Mouse (Mus musculus) limb, embryonic 14.5 days (tissue): ENCODE results near the gene Esrrg. TPM values are rescaled to one million over a fixed set of nuclear protein-coding genes. Genes with fewer than 3 reads are reported as not detected.
A peak's percentile ranks its signal among the peaks of the same experiment; 100 is the strongest.

Experiments used
- ATAC-seq: fragments of 200-750 bp; cut with Nextera tagmentation; 2 replicates; pipeline ENCODE4 v1.8.0; 2017; ENCODE audit warnings: low read depth, moderate number of reproducible peaks, moderate TSS enrichment; ENCODE audit not compliant: low FRiP score
- DNase-seq: peaks from one replicate; pipeline ENCODE4 v3.0.0-alpha.2; 2015; ENCODE audit warnings: low spot score
- H3K27ac ChIP-seq: fragments of 300-500 bp; sonication (generic); replicated peaks from 2 replicates; pipeline ENCODE4 v1.5.1; 2014; ENCODE audit warnings: low read depth, mild to moderate bottlenecking, low read length, moderate library complexity, mixed read lengths
- H3K27me3 ChIP-seq: fragments of 300-500 bp; sonication (generic); 2 replicates; pipeline ENCODE4 v1.6.1; 2014; ENCODE audit warnings: low read length, mixed read lengths; ENCODE audit not compliant: control insufficient read depth, insufficient read depth
- H3K36me3 ChIP-seq: fragments of 300-500 bp; sonication (generic); 2 replicates; pipeline ENCODE4 v1.6.1; 2014; ENCODE audit warnings: mild to moderate bottlenecking, low read length, moderate library complexity, mixed read lengths; ENCODE audit not compliant: control insufficient read depth, insufficient read depth
- H3K4me1 ChIP-seq: fragments of 300-500 bp; sonication (generic); 2 replicates; pipeline ENCODE4 v1.6.1; 2014; ENCODE audit warnings: antibody characterized with exemption, low read length, mixed read lengths; ENCODE audit not compliant: control insufficient read depth, insufficient read depth
- H3K4me2 ChIP-seq: fragments of 300-500 bp; sonication (generic); replicated peaks from 2 replicates; pipeline ENCODE4 v1.6.1; 2014; ENCODE audit warnings: low read depth, mild to moderate bottlenecking, low read length, moderate library complexity; ENCODE audit not compliant: severe bottlenecking
- H3K4me3 ChIP-seq: fragments of 300-500 bp; sonication (generic); replicated peaks from 2 replicates; pipeline ENCODE4 v1.5.1; 2014; ENCODE audit warnings: low read length
- H3K9ac ChIP-seq: fragments of 300-500 bp; sonication (generic); 2 replicates; pipeline ENCODE4 v1.6.1; 2014; ENCODE audit warnings: mild to moderate bottlenecking, low read depth, low read length, moderate library complexity; ENCODE audit not compliant: severe bottlenecking
- H3K9me3 ChIP-seq: fragments of 300-500 bp; sonication (generic); 2 replicates; pipeline ENCODE4 v1.6.1; 2016; ENCODE audit warnings: low read length; ENCODE audit not compliant: control insufficient read depth
- POLR2A ChIP-seq: fragments of 200-500 bp; IDR thresholded peaks from 2 replicates; pipeline ENCODE4 v1.8.0; 2012; ENCODE audit warnings: inconsistent platforms, mild to moderate bottlenecking, moderate library complexity, borderline replicate concordance; ENCODE audit not compliant: insufficient read depth, insufficient read length; ENCODE audit errors: extremely low read depth
- WGBS: fragments of 180-500 bp; shearing (Covaris S2); extraction: QIAGEN DNeasy Blood & Tissue Kit; methylation state at CpG from one replicate; pipeline ENCODE4 v1.1.7; 2014; 5-methylcytosine and 5-hydroxymethylcytosine counted together
- polyA plus RNA-seq, 2 experiments: library from polyadenylated mRNA; depleted of rRNA in 1 of 2; stranded (reverse) in 1 of 2; unstranded in 1 of 2; fragments of >200 nt; fragmentation: Nextera tagmentation in 1 of 2; extraction: Ambion mirVana in 1 of 2; gene quantifications; 2 replicates each; pipeline versions ENCODE4 v1.2.1 to v1.2.3; 2012 to 2014

The Esrrg gene
- polyA plus RNA-seq (2012; rRNA removed) (1.1 and 1.3 TPM in 2 replicates), polyA plus RNA-seq (2014; fragmentation: Nextera tagmentation; extraction: Ambion mirVana) (1.5 and 1.6 TPM in 2 replicates)

- Histone ChIP-seq H3K9me3 (no peaks in the 10 kb centered on the region), H3K4me3 (peak within 1 kb of the TSS; percentile 45), H3K27me3 (peaks cover 85% of the 10 kb centered on the region), H3K27ac (no peak within 1 kb of the TSS), H3K4me1 (peaks cover 22% of the 10 kb centered on the region), H3K4me2 (peak within 1 kb of the TSS; percentile 87), H3K9ac (peak within 1 kb of the TSS; percentile 36; the same call in 1 of the 2 replicates), H3K36me3 (no peaks in the 10 kb centered on the region)
- TF ChIP-seq POLR2A: no peak
- ATAC-seq (no peak), DNase-seq (no peak)
- 2% methylated on average over 21 of the region's 21 CpGs for WGBS
Measured at GRCm38 (mm10) chr1:187608261-187608921, at the start of gene Esrrg. Esrrg (plus strand) TSS chr1:187608791.

DNA sequence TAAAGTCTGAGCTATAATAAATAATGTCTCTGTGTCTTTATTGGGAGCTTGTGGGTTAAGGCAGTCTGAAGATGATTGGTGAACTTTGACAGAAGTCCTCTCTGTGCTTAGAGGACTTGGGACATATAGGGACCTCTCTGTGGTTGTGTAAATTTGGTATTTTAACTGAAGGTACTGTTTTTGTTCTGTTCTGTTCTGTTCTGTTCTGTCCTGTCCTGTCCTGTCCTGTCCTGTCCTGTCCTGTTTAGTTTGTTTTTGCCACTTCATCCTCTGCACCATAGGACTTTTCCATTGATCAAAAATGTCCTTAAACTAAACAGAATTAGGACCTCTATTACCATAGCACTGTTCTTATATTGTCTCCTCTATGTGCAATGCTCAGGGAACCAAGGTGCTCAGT lies 24.6 kb upstream of the Esrrg start:
- H3K9ac ChIP-seq: no peak overlapping the region
- DNase-seq: no peak
- H3K36me3 ChIP-seq: no peaks in the 10 kb centered on the region
- no peak overlapping the region for H3K4me2 ChIP-seq
- H3K4me1 ChIP-seq: no peaks in the 10 kb centered on the region
- no peak overlapping the region for H3K4me3 ChIP-seq
- H3K9me3 ChIP-seq: no peaks in the 10 kb centered on the region
- TF ChIP-seq POLR2A: no peak
- ATAC-seq: no peak
- no peaks in the 10 kb centered on the region for H3K27me3 ChIP-seq
- H3K27ac ChIP-seq: no peak overlapping the region

DNA sequence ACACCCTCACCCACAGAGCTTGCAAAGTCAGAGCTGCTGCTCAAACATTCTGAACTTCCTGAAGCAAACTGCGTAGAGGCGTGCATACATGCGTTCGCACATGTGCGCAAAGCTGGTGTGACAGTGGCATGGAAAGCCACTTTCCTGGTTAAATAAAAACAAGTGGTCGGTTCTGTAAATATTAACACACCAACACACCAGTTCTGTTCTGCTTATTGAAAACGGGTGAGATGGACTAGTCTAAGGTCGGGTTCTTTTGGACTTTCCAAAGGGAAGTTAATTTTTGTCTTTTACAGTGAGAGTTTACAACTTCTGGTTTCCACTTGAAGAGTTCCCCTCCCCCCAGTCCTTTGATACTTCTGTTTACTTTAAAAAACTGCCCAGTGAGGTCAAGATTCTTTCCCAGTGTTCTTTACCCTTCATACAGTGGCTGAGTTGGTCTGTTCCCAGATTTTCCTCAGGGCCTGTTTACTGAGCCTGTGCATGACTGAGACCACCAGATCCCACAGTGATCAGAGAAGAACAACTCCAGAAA lies 22.0 kb upstream of the Esrrg start:
- H3K4me1 ChIP-seq: no peaks in the 10 kb centered on the region
- H3K4me3 ChIP-seq: no peak overlapping the region
- no peak overlapping the region for H3K9ac ChIP-seq
- no peak overlapping the region for H3K4me2 ChIP-seq
- TF ChIP-seq POLR2A: no peak
- H3K9me3 ChIP-seq: no peaks in the 10 kb centered on the region
- ATAC-seq (no peak), DNase-seq (no peak)
- no peak overlapping the region for H3K27ac ChIP-seq
- H3K27me3 ChIP-seq: no peaks in the 10 kb centered on the region
- no peaks in the 10 kb centered on the region for H3K36me3 ChIP-seq
- 72% methylated on average over 8 of the region's 8 CpGs for WGBS

DNA sequence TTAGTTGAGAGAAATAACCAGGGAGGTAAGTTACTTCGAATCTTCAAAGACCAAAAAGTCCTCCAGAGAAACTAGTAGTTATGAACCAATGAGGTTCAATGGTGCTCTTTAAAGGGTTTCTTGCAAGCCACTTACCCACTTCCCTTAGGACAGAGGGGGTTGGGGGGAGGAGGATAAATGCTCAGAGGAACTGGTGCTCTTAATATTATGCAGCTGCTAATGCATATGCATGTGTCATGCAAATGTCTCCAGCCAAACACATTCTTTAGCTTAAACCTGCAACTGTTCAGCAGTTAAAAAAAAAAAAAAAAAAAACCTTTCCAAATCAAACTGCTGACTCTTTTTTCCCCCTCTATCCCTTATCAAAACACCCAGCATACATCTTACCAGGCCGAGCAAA lies 5.6 kb upstream of the Esrrg start:
- DNase-seq: no peak
- Histone ChIP-seq H3K27ac (no peak overlapping the region), H3K4me3 (no peak overlapping the region), H3K4me2 (no peak overlapping the region), H3K36me3 (no peaks in the 10 kb centered on the region), H3K9me3 (peaks cover 7% of the 10 kb centered on the region; the same call in 1 of the 2 replicates), H3K9ac (no peak overlapping the region), H3K27me3 (peaks cover 48% of the 10 kb centered on the region), H3K4me1 (peaks cover 7% of the 10 kb centered on the region; the same call in 1 of the 2 replicates)
- TF ChIP-seq POLR2A: no peak
- WGBS: 46% methylated on average over 2 of the region's 2 CpGs
- ATAC-seq: no peak

DNA sequence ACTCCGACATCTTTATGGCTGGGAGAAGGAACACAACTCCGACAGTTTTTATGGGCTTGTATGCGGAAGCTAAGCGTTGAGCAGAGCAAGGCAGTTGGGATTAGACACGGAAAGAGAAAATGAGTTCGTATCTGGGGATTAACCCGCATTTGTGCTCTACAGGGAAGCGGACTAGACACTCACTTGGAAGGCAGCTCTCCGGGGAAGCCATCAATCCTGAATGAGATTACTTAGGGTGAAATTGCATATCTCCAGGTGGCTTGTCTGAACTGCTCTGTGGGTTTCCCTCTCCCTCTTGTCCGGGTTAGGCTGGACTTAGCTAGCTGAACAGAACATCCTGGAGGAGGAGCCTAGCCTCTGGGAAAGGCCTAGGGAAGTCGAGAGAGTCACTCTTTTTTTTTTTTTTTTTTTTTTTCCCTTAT lies 4.5 kb upstream of the Esrrg start:
- WGBS: 2% methylated on average over 11 of the region's 11 CpGs
- no peak overlapping the region for H3K9ac ChIP-seq
- TF ChIP-seq POLR2A: no peak
- H3K27me3 ChIP-seq: peaks cover 59% of the 10 kb centered on the region
- no peak overlapping the region for H3K27ac ChIP-seq
- no peak overlapping the region for H3K4me3 ChIP-seq
- no peaks in the 10 kb centered on the region for H3K36me3 ChIP-seq
- no peak overlapping the region for H3K4me2 ChIP-seq
- DNase-seq (no peak), ATAC-seq (peak; percentile 53; the same call in 1 of the 2 replicates)
- peaks cover 7% of the 10 kb centered on the region; the same call in 1 of the 2 replicates for H3K9me3 ChIP-seq
- H3K4me1 ChIP-seq: peaks cover 14% of the 10 kb centered on the region
